Mouse (Mus musculus): ENCODE results near the gene Meltf. TPM values are rescaled to one million over a fixed set of nuclear protein-coding genes. Genes with fewer than 3 reads are reported as not detected.
"Not testable (repeated sequence)": the region's sequence is repeated elsewhere in the genome, so short reads cannot be mapped to it uniquely, and the experiment has no call there.

The Meltf gene
- total and polyA plus RNA-seq, 3 experiments, result not detected

DNA sequence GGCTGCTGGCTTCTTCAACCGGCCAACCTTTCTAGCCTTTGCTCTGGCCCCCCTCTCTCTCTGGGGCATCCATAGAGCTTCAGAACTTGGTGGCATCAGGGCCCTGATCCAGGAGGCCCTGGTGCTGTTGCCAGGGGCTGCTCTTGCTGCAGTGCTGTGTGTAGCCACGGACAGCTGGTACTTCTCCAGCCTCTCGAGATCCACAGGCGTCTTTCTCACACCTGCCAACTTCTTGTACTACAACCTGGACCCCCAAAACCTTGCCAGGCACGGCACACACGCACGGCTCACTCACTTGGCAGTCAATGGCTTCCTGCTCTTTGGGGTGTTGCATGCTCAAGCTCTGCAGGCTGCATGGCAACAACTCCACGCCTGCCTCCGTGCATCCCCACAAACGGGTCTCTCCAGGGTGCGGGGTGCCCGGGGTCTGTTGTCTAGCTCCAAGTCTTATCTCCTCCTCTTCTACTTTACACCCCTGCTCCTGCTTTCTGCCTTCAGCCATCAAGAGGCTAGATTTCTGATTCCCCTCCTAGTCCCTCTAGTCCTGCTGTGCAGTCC lies 66.2 kb downstream of the Meltf start:
- H3K27ac ChIP-seq (ENCODE audit: control insufficient read depth, low read depth, low read length), result no peak overlapping the region
- H3K9ac ChIP-seq (ENCODE audit: control insufficient read depth, low read depth, low read length, poor library complexity, severe bottlenecking), result no peak overlapping the region
- H3K9me3 ChIP-seq (replicated peaks; ENCODE audit: insufficient read depth, low read length), result no peaks in the 10 kb centered on the region
- peaks cover 4 to 20% of the 10 kb centered on the region in 2 experiments for H3K4me1 ChIP-seq (ENCODE audit: control insufficient read depth in 1 of 2, insufficient read depth in 2 of 2, low read length in 2 of 2)
- no peak overlapping the region for H3K4me3 ChIP-seq (ENCODE audit: control insufficient read depth in 1 of 2, insufficient read depth in 1 of 2, low read depth in 2 of 2, low read length in 2 of 2)
- TF ChIP-seq MEF2A (IDR thresholded peaks at IDR 0.05; ENCODE audit: extremely low read depth, insufficient replicate concordance, low read depth, low read length, poor library complexity, severe bottlenecking) (no peak), BHLHE40 (IDR thresholded peaks at IDR 0.05; ENCODE audit: borderline replicate concordance, low read depth, low read length) (no peak), ELF1 (IDR thresholded peaks at IDR 0.05; ENCODE audit: low read depth, low read length) (no peak), SIN3A (IDR thresholded peaks at IDR 0.05; ENCODE audit: low read length) (no peak), RCOR1 (IDR thresholded peaks at IDR 0.05; ENCODE audit: low read depth, low read length) (no peak), KAT2A (conservative IDR thresholded peaks at IDR 0.05; ENCODE audit: low read depth, low read length) (no peak), HCFC1 (IDR thresholded peaks at IDR 0.05; ENCODE audit: low read depth, low read length) (no peak), RAD21 (IDR thresholded peaks at IDR 0.05; ENCODE audit: low read depth, low read length) (no peak), POLR2AphosphoS2 (IDR thresholded peaks at IDR 0.05; ENCODE audit: low read length) (no peak), POLR2AphosphoS5 (IDR thresholded peaks at IDR 0.05; ENCODE audit: borderline replicate concordance, low read depth, low read length) (no peak), USF2 (IDR thresholded peaks at IDR 0.05; ENCODE audit: borderline replicate concordance in 1 of 2, insufficient read depth in 1 of 2, low read depth in 1 of 2, low read length in 2 of 2) (no peak), UBTF (IDR thresholded peaks at IDR 0.05; ENCODE audit: borderline replicate concordance, insufficient read depth, low read depth, low read length) (no peak), MAX (IDR thresholded peaks at IDR 0.05; ENCODE audit: low read length) (no peak), NRF1 (IDR thresholded peaks at IDR 0.05; ENCODE audit: insufficient read depth, low read depth, low read length, poor library complexity, severe bottlenecking) (no peak), SMC3 (IDR thresholded peaks at IDR 0.05; ENCODE audit: low read depth, low read length) (no peak), E2F4 (IDR thresholded peaks at IDR 0.05; ENCODE audit: borderline replicate concordance, low read depth, low read length) (no peak)
- H3K36me3 ChIP-seq (ENCODE audit: control insufficient read depth in 1 of 2, insufficient read depth in 2 of 2, low read length in 2 of 2), result peaks cover 0 to 12% of the 10 kb centered on the region in 2 experiments; a peak in 3 of 4 replicates
- peaks cover 37% of the 10 kb centered on the region for H3K79me2 ChIP-seq (ENCODE audit: control insufficient read depth, insufficient read depth, low read length, poor library complexity)
- no peak for DNase-seq (ENCODE audit: low read depth, low spot score)
- no peaks in the 10 kb centered on the region for H3K27me3 ChIP-seq (ENCODE audit: control insufficient read depth in 1 of 2, insufficient read depth in 2 of 2, low read length in 2 of 2)

DNA sequence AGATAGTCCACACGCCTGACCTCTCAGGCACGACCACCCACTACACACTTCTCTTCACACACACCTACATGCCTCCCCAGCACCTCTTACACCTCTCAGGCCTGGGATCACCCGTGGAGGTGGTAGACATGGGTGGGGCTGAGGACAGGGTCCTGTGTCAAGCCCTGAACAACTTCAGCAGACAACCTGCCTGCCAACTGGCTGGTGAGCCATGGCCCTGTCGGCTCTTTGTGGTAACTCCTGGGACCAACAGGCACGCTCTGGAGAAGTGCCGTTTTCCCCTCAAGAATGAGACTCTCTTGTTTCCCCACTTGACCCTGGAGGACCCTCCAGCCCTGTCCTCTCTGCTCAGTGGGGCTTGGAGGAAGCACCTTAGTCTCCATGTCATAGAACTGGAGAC lies 66.8 kb downstream of the Meltf start:
- no peak overlapping the region for H3K4me3 ChIP-seq (ENCODE audit: control insufficient read depth in 1 of 2, insufficient read depth in 1 of 2, low read depth in 2 of 2, low read length in 2 of 2)
- no peak for TF ChIP-seq ZC3H11A (IDR thresholded peaks at IDR 0.05; ENCODE audit: low read depth, low read length)
- peaks cover 4 to 17% of the 10 kb centered on the region in 2 experiments for H3K4me1 ChIP-seq (ENCODE audit: control insufficient read depth in 1 of 2, insufficient read depth in 2 of 2, low read length in 2 of 2)

DNA sequence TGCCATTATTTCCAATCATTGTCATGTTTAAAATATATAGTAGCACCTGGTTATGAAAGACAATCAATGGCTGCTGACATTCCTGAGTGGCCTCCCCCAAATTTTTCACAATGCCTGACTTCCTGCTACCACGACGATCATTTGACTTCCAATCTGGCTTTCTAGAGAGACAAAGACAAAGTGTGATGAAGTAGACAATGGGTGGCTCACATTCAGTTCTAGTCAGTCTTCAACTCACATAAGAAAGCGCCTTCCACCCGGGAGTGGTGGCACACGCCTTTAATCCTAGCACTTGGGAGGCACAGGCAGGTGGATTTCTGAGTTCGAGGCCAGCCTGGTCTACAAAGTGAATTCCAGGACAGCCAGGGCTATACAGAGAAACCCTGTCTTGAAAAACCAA lies 67.4 kb downstream of the Meltf start:
- H3K27ac ChIP-seq (ENCODE audit: control insufficient read depth, low read depth, low read length), result not testable (repeated sequence)
- Histone ChIP-seq H3K36me3 (ENCODE audit: control insufficient read depth in 1 of 2, insufficient read depth in 2 of 2, low read length in 2 of 2) (peaks cover 0 to 15% of the 10 kb centered on the region in 2 experiments; a peak in 3 of 4 replicates), H3K4me1 (ENCODE audit: control insufficient read depth in 1 of 2, insufficient read depth in 2 of 2, low read length in 2 of 2) (peaks cover 4 to 13% of the 10 kb centered on the region in 2 experiments; a peak in 3 of 4 replicates)

More for the DNA sequence above, 66.8 kb downstream of the Meltf start:
- DNase-seq (ENCODE audit: low read depth, low spot score), result no peak
- Histone ChIP-seq H3K79me2 (ENCODE audit: control insufficient read depth, insufficient read depth, low read length, poor library complexity) (peaks cover 43% of the 10 kb centered on the region), H3K27me3 (ENCODE audit: control insufficient read depth in 1 of 2, insufficient read depth in 2 of 2, low read length in 2 of 2) (no peaks in the 10 kb centered on the region), H3K36me3 (ENCODE audit: control insufficient read depth in 1 of 2, insufficient read depth in 2 of 2, low read length in 2 of 2) (peaks cover 0 to 17% of the 10 kb centered on the region in 2 experiments; a peak in 3 of 4 replicates), H3K27ac (ENCODE audit: control insufficient read depth, low read depth, low read length) (no peak overlapping the region), H3K9ac (ENCODE audit: control insufficient read depth, low read depth, low read length, poor library complexity, severe bottlenecking) (no peak overlapping the region), H3K9me3 (replicated peaks; ENCODE audit: insufficient read depth, low read length) (no peaks in the 10 kb centered on the region)

More for the DNA sequence above, 67.4 kb downstream of the Meltf start:
- DNase-seq (ENCODE audit: low read depth, low spot score); H3K27me3 ChIP-seq (ENCODE audit: control insufficient read depth in 1 of 2, insufficient read depth in 2 of 2, low read length in 2 of 2); H3K4me3 ChIP-seq (ENCODE audit: control insufficient read depth in 1 of 2, insufficient read depth in 1 of 2, low read depth in 2 of 2, low read length in 2 of 2); H3K9me3 ChIP-seq (replicated peaks; ENCODE audit: insufficient read depth, low read length); H3K9ac ChIP-seq (ENCODE audit: control insufficient read depth, low read depth, low read length, poor library complexity, severe bottlenecking): not testable (repeated sequence)
- H3K79me2 ChIP-seq (ENCODE audit: control insufficient read depth, insufficient read depth, low read length, poor library complexity), result peaks cover 49% of the 10 kb centered on the region
